Mouse (Mus musculus): ENCODE results near the gene Trpm3. TPM values are rescaled to one million over a fixed set of nuclear protein-coding genes. Genes with fewer than 3 reads are reported as not detected.

Trpm3 gene
- polyA plus RNA-seq, 1 experiment from 2014 or later, result 14.8 TPM

DNA sequence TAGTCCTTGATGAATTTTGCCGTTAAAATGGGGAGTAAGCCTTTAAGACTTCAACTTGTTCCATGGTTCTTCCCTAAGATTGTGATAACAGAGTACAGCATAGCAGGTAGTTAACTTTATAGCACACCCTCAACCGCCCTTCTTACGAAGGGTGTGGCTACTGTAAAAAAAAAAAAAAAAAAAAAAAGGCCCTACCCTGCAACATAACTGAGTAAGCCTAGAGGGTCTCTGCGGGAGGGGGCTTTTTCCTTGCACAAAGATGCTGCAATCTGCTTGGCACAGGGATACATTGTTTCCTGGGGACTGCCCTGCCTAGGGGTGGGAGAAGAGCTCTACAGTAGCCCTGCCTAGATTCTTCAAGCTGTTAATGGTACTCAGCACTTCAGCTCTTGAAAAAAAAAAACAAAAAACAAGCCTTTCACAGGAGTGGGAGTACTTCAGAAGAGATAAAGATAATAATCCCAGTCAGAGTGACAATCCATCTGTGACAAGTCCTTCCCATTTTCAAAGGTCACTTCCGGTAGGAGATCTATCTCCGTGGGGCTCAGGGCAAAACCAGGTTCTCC, 903.4 kb downstream of the Trpm3 start:
- 76% methylated on average over 6 of the region's 6 CpGs for WGBS
- Histone ChIP-seq H3K27me3 (ENCODE audit: control insufficient read depth, insufficient read depth, low read length) (no peaks in the 10 kb centered on the region), H3K4me1 (ENCODE audit: control insufficient read depth, insufficient read depth, low read length) (no peaks in the 10 kb centered on the region), H3K4me3 (replicated peaks; ENCODE audit: low read depth, low read length) (no peak overlapping the region), H3K9me3 (ENCODE audit: control insufficient read depth, low read length) (no peaks in the 10 kb centered on the region), H3K27ac (replicated peaks; ENCODE audit: low read depth, low read length) (no peak overlapping the region), H3K36me3 (ENCODE audit: control insufficient read depth, insufficient read depth, low read length) (no peaks in the 10 kb centered on the region), H3K4me2 (ENCODE audit: low read length) (no peak overlapping the region), H3K9ac (replicated peaks; ENCODE audit: low read length) (no peak overlapping the region)
- DNase-seq, result no peak
- ATAC-seq (ENCODE audit: low FRiP score, low TSS enrichment), result no peak

DNA sequence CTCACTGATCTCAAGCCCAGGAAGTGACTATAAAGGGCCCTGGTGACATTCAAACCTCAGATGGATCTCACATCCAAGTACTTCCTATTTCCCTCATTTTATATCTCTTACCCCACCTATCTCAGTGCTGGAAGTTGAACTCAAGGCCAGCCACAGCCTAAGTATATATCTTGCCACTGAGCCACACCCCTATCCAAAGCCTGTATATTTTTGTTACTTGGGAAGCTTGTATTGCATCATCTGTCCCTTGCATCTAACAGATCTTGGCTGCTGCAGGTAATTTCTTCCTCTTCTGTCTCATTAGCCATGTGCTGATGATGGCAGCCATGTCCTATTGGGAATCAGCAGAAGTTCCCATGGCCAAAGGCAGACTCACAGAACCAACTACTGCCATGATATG, 904.9 kb downstream of the Trpm3 start:
- H3K9me3 ChIP-seq (ENCODE audit: control insufficient read depth, low read length), result no peaks in the 10 kb centered on the region
- H3K27me3 ChIP-seq (ENCODE audit: control insufficient read depth, insufficient read depth, low read length), result no peaks in the 10 kb centered on the region
- ATAC-seq (ENCODE audit: low FRiP score, low TSS enrichment), result no peak
- H3K4me2 ChIP-seq (ENCODE audit: low read length), result no peak overlapping the region
- H3K4me1 ChIP-seq (ENCODE audit: control insufficient read depth, insufficient read depth, low read length), result no peaks in the 10 kb centered on the region
- H3K27ac ChIP-seq (replicated peaks; ENCODE audit: low read depth, low read length), result no peak overlapping the region
- no peak overlapping the region for H3K4me3 ChIP-seq (replicated peaks; ENCODE audit: low read depth, low read length)
- DNase-seq, result no peak
- H3K9ac ChIP-seq (replicated peaks; ENCODE audit: low read length), result no peak overlapping the region
- no peaks in the 10 kb centered on the region for H3K36me3 ChIP-seq (ENCODE audit: control insufficient read depth, insufficient read depth, low read length)

MicroRNAs encoded within 50 kb of the gene (microRNA counts, 519-probe panel; counts per million panel counts)
- 5,650 counts per million, percentile 68 among the panel's probes with 10 or more counts for microRNA mmu-miR-204

Small RNAs within 50 kb of the gene (microRNA-seq; reads per million reads assigned to microRNA genes)
- gene Mir204, result 809 reads per million, percentile 79 among the genes with 10 or more reads in this experiment
